Mouse (Mus musculus): Measurements from ENCODE around the gene Pex11a. TPM values are rescaled to one million over a fixed set of nuclear protein-coding genes. Genes with fewer than 3 reads are reported as not detected.

Pex11a gene
- polyA plus RNA-seq, 1 experiment from 2014 or later: 14.5 TPM

GRCm38 (mm10) chr7:79696495-79696894 lies 46.4 kb downstream of the Pex11a start:
- WGBS: 81% methylated on average over 8 of the region's 8 CpGs
- no peak overlapping the region for H3K4me2 ChIP-seq (ENCODE audit: low read depth, low read length)
- H3K27me3 ChIP-seq (ENCODE audit: control insufficient read depth, insufficient read depth, low read depth, low read length): no peaks in the 10 kb centered on the region
- H3K36me3 ChIP-seq (ENCODE audit: control insufficient read depth, insufficient read depth, low read length): peaks cover 48% of the 10 kb centered on the region
- no peak for ATAC-seq (ENCODE audit: low read depth)
- no peaks in the 10 kb centered on the region for H3K4me1 ChIP-seq (replicated peaks; ENCODE audit: control insufficient read depth, insufficient read depth, low read length)
- H3K27ac ChIP-seq (ENCODE audit: low read length): no peak overlapping the region
- H3K4me3 ChIP-seq (ENCODE audit: low read length): no peak overlapping the region
- H3K9ac ChIP-seq (ENCODE audit: low read length): no peak overlapping the region
- H3K9me3 ChIP-seq (ENCODE audit: control insufficient read depth, low read length): no peaks in the 10 kb centered on the region

Other genes starting within 250 kb of the Pex11a start
- 0.06 and 0.13 TPM in 2 replicates for gene Rhcg, start 125.5 kb downstream of the Pex11a start, polyA plus RNA-seq (2015; fragmentation: Nextera tagmentation; extraction: Ambion mirVana)
- 7.8 and 9.3 TPM in 2 replicates for gene Ticrr, start 82.9 kb downstream of the Pex11a start, polyA plus RNA-seq (2015; fragmentation: Nextera tagmentation; extraction: Ambion mirVana)
- 3.2 and 3.7 TPM in 2 replicates for gene Kif7, start 27.4 kb downstream of the Pex11a start, polyA plus RNA-seq (2015; fragmentation: Nextera tagmentation; extraction: Ambion mirVana)
- gene Plin1, start 10.2 kb downstream of the Pex11a start, polyA plus RNA-seq (2015; fragmentation: Nextera tagmentation; extraction: Ambion mirVana): 0.21 TPM in 1 of 2 replicates, not detected in the other
- 0.88 and 1.7 TPM in 2 replicates for gene Wdr93, start within 50 bp of the Pex11a start, polyA plus RNA-seq (2015; fragmentation: Nextera tagmentation; extraction: Ambion mirVana)
- 0.21 TPM in 1 of 2 replicates, not detected in the other for gene Mesp1, start 50.7 kb upstream of the Pex11a start, polyA plus RNA-seq (2015; fragmentation: Nextera tagmentation; extraction: Ambion mirVana)
- 0.45 and 0.87 TPM in 2 replicates for gene Mesp2, start 67.6 kb upstream of the Pex11a start, polyA plus RNA-seq (2015; fragmentation: Nextera tagmentation; extraction: Ambion mirVana)
- gene Anpep, start 117.9 kb upstream of the Pex11a start, polyA plus RNA-seq (2015; fragmentation: Nextera tagmentation; extraction: Ambion mirVana): 7.4 and 9.7 TPM in 2 replicates
- gene Ap3s2, start 177.5 kb upstream of the Pex11a start, polyA plus RNA-seq (2015; fragmentation: Nextera tagmentation; extraction: Ambion mirVana): 22.3 and 25.8 TPM in 2 replicates
- gene Arpin, start 192.2 kb upstream of the Pex11a start, polyA plus RNA-seq (2015; fragmentation: Nextera tagmentation; extraction: Ambion mirVana): 27.7 and 28.4 TPM in 2 replicates

Data from lung, embryonic 16.5 days (tissue).